In genomic region chr7:82702384-82703343, GRCm38 (mm10) we compare ENCODE assay signal across 11 mouse cellular contexts.
"Had no signal": no experiment of that assay in that cellular context is flagged by ENCODE, and none has a peak within 500 bp of the region (broad histone marks: within the 10 kb centered on the region; RNA-seq: fewer than 3 reads in every experiment).

No protein-coding gene starts in this region.

- H3K27me3 ChIP-seq: liver, embryonic 13.5 days; lung, embryonic 15.5 days; midbrain, embryonic 13.5 days had no signal

- H3K27ac ChIP-seq: layer of hippocampus, adult 2 months; liver, embryonic 13.5 days; lung, embryonic 15.5 days; midbrain, embryonic 13.5 days; stomach, postnatal 0 days had no signal

- H3K4me1 ChIP-seq: liver, embryonic 13.5 days; lung, embryonic 15.5 days; midbrain, embryonic 13.5 days had no signal

- ATAC-seq: liver, postnatal 0 days; midbrain, embryonic 13.5 days had no signal

- DNase-seq: kidney, adult 11 months; kidney, adult 9 months; kidney, postnatal 4 days; left cerebral cortex, postnatal 4 days; liver, embryonic 13.5 days; liver, postnatal 0 days; thymus, postnatal 14 days had no signal

- H3K4me3 ChIP-seq: layer of hippocampus, adult 2 months; liver, embryonic 13.5 days; lung, embryonic 15.5 days; midbrain, embryonic 13.5 days had no signal

- H3K9me3 ChIP-seq: liver, embryonic 13.5 days; lung, embryonic 15.5 days; midbrain, embryonic 13.5 days had no signal

- H3K9ac ChIP-seq: liver, embryonic 13.5 days; liver, postnatal 0 days; lung, embryonic 15.5 days; midbrain, embryonic 13.5 days had no signal

- H3K4me2 ChIP-seq: liver, embryonic 13.5 days; lung, embryonic 15.5 days; midbrain, embryonic 13.5 days had no signal
